Mouse (Mus musculus) small intestine, adult 2 months (tissue): ENCODE data around the gene Sept5.

Experiments used
- CTCF ChIP-seq: fragments of 200-500 bp; IDR thresholded peaks from 2 replicates; pipeline ENCODE4 v1.5.1; 2012; ENCODE audit warnings: low read depth, mild to moderate bottlenecking, control low read depth, inconsistent platforms, low read length, moderate library complexity, mixed read lengths; ENCODE audit not compliant: insufficient replicate concordance, insufficient read length; ENCODE audit errors: extremely low read depth
- POLR2A ChIP-seq: fragments of 200-500 bp; IDR thresholded peaks from 2 replicates; pipeline ENCODE4 v1.6.1; 2012; ENCODE audit warnings: low read depth, mild to moderate bottlenecking, control low read depth, inconsistent platforms, low read length, moderate library complexity

DNA sequence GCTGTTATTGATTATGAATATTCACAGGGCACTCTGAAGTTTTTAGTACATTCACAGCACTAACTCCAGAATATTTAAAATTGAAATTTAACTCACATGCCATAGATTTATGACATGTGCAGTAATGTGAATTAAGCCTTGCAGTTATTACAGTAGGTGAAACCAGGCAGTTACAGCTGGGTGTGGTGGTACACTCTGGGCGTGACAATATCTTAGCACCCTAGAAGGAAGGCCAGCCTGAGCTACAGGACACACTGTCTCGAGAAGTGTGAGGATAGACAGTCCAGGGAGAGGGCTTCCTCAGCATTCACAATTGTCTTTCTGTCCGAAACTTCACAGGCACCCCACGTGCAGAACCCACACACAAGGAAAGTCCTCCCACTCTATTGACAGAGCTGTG lies 14.7 kb upstream of the Sept5 start:
- no peak for TF ChIP-seq CTCF
- TF ChIP-seq POLR2A: no peak
